Mouse (Mus musculus): ENCODE measurements around the gene Btbd35f27.
"Not testable (repeated sequence)": the region's sequence is repeated elsewhere in the genome, so short reads cannot be mapped to it uniquely, and the experiment has no call there.

Gene Btbd35f27

DNA sequence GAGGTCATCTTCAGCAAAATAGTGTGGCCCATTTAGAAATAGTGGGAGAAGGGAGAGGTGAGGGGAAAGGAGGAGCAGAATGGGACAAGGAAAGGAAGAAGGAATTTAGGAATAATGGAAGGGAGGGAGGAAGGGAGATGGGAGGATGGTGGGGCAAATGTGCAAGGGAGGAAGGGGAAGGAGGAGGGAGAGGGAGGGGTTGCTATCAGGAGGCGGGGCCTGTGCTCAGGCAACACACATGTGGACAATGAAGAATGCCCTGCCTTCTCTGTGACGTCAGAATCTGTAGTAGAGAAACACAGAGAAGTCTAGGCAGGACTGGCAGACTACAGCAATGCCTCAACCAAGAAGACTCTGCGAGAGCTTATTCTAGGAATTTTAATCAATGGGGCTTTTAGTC lies at the start of gene Btbd35f27:
TSS of gene Btbd35f27 (plus strand) at position 301 of the 400 bp plus-strand sequence.
- not testable (repeated sequence) for DNase-seq (ENCODE audit: low spot score)
